Mouse (Mus musculus): ENCODE data around the gene Bbof1.
A peak's percentile ranks its signal among the peaks of the same experiment; 100 is the strongest.

DNA sequence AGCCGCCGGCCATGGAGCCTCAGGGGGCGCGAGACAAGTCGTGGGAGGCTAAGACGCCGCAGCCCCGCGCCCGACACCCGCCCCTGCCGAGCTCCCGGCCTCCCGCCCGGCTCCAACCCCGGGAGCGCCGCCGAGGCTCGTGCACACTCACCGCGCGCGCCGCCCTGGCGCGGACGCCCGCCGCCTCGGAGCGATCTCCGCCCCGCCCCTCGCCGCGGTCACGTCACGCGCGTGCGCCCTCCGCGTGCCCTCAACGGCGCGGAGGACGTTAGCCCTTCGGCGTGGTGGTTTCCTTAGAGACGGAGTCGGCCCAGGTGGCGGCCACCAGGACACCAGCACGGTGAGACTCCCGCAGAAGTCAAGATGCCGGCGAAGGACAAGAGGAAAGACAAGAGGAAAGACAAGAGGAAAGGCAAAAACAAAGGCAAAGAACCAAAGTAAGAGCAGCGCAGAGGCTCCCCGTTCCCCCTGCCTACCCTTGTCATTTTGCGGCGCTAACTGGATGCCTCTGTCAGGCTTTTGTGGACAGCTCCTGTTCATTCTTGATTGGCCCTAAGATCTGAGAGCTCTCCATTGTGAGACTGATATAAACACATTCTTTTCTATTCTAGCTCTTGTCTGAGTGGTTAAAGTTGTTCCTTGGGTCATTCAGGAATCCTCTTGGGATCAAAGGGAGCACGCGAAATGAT lies at the start of gene Bbof1, which contains the start of gene Entpd5:
- TF ChIP-seq POLR2A (IDR thresholded peaks at IDR 0.05; ENCODE audit: low read depth, low read length): peak; percentile 16
- no peak for TF ChIP-seq CTCF (conservative IDR thresholded peaks at IDR 0.05; ENCODE audit: insufficient read depth, insufficient read length, low read depth, low read length)

All from kidney, adult 2 months (tissue).